Mouse (Mus musculus): ENCODE measurements around the gene Dscam. TPM values are rescaled to one million over a fixed set of nuclear protein-coding genes. Genes with fewer than 3 reads are reported as not detected.
A peak's percentile ranks its signal among the peaks of the same experiment; 100 is the strongest.

Dscam gene
- polyA plus RNA-seq, 1 experiment from 2014 or later = 11.1 TPM

DNA sequence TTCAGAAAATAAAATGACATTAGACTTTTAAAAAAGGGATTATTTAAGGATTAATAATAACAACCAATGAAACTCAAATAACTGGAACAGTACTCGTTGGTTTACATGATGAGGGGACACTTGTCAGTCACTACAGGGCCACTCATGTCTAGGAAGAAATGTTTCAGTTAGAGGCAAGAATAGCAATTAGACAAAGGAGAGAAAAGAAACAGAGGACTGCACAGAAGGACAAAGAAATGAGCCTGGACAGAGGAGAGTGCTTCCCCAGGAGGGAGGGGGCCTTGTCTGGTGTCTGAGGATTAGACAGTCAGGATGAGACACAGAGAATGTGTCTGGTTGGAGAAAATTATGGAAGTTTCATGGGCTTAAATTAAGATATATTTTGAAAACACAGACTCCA lies 324.0 kb downstream of the Dscam start:
- WGBS = 6% methylated on average over 1 of the region's 1 CpGs

DNA sequence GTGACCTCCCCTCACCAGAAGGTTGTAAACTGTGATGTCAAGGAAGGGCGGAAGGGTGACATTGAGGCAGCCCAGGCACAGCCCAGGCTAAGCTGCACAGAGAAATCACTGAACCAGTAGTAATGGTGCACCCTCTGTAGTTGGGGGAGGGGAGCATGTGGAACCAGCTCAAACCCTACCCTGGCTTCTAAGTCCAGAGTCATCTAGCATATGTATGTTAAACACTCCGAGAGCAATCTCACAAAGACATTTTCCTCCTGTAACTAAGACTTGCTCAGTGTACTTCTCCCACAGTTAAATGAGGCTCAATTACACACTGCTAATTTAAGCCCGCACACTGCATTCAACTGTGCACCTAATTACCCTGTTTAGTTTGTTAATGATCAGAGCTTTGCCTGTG lies 324.4 kb downstream of the Dscam start:
- 43% methylated on average over 3 of the region's 3 CpGs for WGBS
- peaks cover 43% of the 10 kb centered on the region for H3K4me1 ChIP-seq (replicated peaks)
- H3K4me2 ChIP-seq (replicated peaks) = no peak overlapping the region
- no peaks in the 10 kb centered on the region for H3K27me3 ChIP-seq
- H3K27ac ChIP-seq = peak overlapping the region; percentile 65
- peak; percentile 67 for ATAC-seq
- no peaks in the 10 kb centered on the region for H3K36me3 ChIP-seq
- no peak overlapping the region for H3K9ac ChIP-seq (replicated peaks)
- H3K9me3 ChIP-seq = no peaks in the 10 kb centered on the region
- H3K4me3 ChIP-seq (replicated peaks) = no peak overlapping the region

More for the DNA sequence above, 324.0 kb downstream of the Dscam start:
- ATAC-seq = 0 out of 2 replicates have a peak, but pooled peaks have one; percentile 20
- Histone ChIP-seq H3K27ac (peak overlapping the region; percentile 65), H3K4me3 (replicated peaks) (no peak overlapping the region), H3K9ac (replicated peaks) (no peak overlapping the region), H3K27me3 (no peaks in the 10 kb centered on the region), H3K36me3 (no peaks in the 10 kb centered on the region), H3K4me2 (replicated peaks) (no peak overlapping the region), H3K4me1 (replicated peaks) (peaks cover 43% of the 10 kb centered on the region), H3K9me3 (no peaks in the 10 kb centered on the region)

DNA sequence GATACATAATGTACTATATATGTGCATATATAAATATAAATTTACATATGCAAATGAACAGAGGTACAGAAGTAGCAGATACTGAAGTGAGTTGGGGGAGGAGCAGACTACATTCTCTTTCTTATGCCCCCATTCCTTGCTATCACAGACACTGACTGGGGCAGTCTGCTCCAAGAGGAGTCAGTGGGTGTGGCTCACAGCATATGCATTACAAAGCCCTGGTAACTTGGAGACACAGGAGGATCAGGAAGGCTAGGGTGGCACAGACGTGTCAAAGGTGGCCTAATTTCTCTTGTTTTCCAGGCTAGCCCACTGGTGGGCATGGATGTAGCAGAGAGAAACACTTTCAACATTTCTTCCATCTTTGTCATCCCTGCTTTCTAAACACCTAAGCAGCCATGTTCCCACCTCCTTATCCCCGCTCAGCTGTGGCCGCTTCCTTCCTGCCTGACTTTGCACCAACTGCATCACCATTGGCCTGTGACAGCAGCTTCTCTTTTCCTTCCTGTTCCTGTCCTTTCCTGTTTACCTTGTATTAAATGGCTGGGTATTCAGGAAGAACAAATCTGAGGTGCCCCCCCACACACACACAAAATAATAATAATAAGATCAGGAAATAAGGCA lies 325.0 kb downstream of the Dscam start:
- Histone ChIP-seq H3K9ac (replicated peaks) (no peak overlapping the region), H3K4me2 (replicated peaks) (no peak overlapping the region), H3K36me3 (no peaks in the 10 kb centered on the region), H3K4me1 (replicated peaks) (peaks cover 43% of the 10 kb centered on the region), H3K27ac (peak overlapping the region; percentile 65), H3K27me3 (no peaks in the 10 kb centered on the region), H3K4me3 (replicated peaks) (no peak overlapping the region), H3K9me3 (no peaks in the 10 kb centered on the region)
- ATAC-seq = no peak
- 67% methylated on average over 3 of the region's 3 CpGs for WGBS

DNA sequence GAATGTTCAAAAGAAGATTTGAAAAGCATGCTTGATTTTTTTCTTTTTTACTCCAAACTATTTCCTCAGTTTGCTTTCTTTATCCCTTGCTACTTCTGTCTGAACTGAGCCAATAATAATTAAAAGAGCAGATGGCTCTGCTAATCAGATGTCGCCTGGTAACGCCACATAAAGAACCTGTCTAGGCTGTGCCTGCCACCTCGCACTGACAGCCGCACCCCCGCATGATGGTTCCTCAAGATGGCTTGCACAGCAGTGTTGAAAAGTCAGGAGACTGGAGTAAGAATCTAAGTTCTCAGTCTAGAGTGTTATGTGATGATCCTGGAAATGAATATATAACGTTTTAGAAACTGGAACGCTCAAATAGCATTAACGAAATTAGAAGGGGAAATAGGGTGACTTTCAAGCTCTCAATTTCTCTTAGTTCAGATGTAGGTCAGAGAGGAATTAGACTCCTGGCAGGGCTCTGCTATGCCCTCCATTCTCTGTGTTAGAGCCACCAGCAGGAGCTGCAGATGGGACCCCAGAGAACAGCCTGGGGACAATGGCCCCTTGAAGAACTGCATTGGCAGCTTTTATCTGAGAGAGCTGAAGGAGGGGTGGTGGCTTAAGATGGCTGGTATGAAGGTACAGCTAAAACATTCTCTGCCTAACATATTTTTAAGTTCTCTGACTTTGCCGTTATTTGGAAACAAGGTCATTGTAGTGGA lies 326.7 kb downstream of the Dscam start:
- H3K27me3 ChIP-seq = no peaks in the 10 kb centered on the region
- WGBS = 51% methylated on average over 9 of the region's 9 CpGs
- H3K9me3 ChIP-seq = no peaks in the 10 kb centered on the region
- H3K27ac ChIP-seq = peak overlapping the region; percentile 65
- no peak overlapping the region for H3K4me2 ChIP-seq (replicated peaks)
- H3K9ac ChIP-seq (replicated peaks) = no peak overlapping the region
- peak; percentile 53; the same call in 1 of the 2 replicates for ATAC-seq
- peaks cover 45% of the 10 kb centered on the region for H3K4me1 ChIP-seq (replicated peaks)
- no peak overlapping the region for H3K4me3 ChIP-seq (replicated peaks)
- no peaks in the 10 kb centered on the region for H3K36me3 ChIP-seq

DNA sequence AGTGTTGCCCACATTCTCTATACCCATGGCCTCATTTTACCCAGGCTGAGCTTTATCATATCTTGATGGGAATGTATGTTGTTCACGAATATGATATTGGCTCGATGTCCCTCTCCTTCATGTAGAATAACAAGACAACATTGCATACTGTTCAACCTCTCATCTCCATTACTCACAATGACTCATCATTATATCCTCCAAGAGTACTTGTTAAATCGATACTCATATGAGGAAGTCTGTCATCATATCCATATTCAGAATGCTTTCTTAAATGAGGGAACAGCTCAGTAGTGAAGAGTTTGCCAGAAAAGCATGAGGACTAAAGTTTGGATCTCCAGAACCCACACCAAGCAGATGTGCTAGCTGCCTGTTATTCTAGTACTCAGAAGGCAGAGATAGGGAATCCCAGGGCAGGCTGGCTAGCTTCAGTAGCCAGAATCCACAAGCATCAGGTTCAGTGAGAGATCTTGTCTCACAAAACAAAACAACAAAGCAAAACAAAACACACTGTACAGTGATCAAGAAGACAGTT lies 327.7 kb downstream of the Dscam start:
- 94% methylated on average over 3 of the region's 3 CpGs for WGBS
- Histone ChIP-seq H3K9me3 (no peaks in the 10 kb centered on the region), H3K27me3 (no peaks in the 10 kb centered on the region), H3K27ac (peak overlapping the region; percentile 14; the same call in 1 of the 2 replicates), H3K4me1 (replicated peaks) (peaks cover 45% of the 10 kb centered on the region), H3K4me3 (replicated peaks) (no peak overlapping the region), H3K36me3 (no peaks in the 10 kb centered on the region), H3K4me2 (replicated peaks) (no peak overlapping the region), H3K9ac (replicated peaks) (no peak overlapping the region)
- no peak for ATAC-seq

DNA sequence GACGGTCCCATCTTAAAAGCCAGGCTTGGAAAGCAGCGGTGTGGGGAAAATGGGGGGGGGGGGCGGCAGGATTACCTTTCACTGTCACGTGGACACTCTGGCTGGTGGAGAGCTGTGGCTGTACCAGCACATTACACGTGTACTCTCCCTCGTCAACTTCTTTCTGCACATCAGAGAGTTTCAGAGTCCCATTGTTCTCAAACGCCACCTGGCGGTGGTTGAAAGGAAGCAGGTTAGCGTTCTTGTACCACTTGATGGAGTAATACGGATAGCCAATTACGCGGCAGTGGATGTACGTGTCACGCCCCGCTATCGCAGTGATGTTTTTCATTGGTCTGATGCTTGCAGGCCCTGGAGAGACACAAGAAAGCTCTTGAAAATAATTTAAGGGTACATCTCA lies 350.9 kb downstream of the Dscam start:
- Histone ChIP-seq H3K9ac (replicated peaks) (no peak overlapping the region), H3K36me3 (peaks cover 18% of the 10 kb centered on the region), H3K27me3 (no peaks in the 10 kb centered on the region), H3K9me3 (no peaks in the 10 kb centered on the region), H3K4me3 (replicated peaks) (no peak overlapping the region), H3K4me1 (replicated peaks) (no peaks in the 10 kb centered on the region), H3K27ac (no peak overlapping the region), H3K4me2 (replicated peaks) (no peak overlapping the region)
- 26% methylated on average over 16 of the region's 16 CpGs for WGBS
- ATAC-seq = peak; percentile 71

DNA sequence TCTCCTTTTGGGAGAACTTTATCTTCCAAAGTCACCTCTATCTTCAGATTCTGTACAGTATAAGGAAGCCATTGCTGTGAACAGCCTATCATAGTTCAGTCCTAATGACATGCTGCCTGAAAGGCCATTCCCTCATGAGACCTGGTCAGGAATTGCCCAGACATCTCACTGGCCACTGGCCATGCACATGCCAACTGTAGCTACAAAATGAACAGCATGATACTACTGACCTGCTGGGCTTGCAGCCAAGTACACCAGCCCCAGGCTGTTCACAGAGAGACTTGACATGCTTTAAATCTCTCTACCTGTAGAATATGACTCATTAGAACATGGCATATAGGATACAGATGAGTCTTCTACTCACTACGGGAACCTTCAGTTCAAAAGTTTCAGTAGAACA lies 364.3 kb downstream of the Dscam start:
- Histone ChIP-seq H3K9me3 (no peaks in the 10 kb centered on the region), H3K36me3 (no peaks in the 10 kb centered on the region), H3K9ac (replicated peaks) (no peak overlapping the region), H3K27ac (no peak overlapping the region), H3K4me3 (replicated peaks) (no peak overlapping the region), H3K4me2 (replicated peaks) (no peak overlapping the region), H3K4me1 (replicated peaks) (peaks cover 10% of the 10 kb centered on the region; the same call in 1 of the 2 replicates), H3K27me3 (no peaks in the 10 kb centered on the region)
- WGBS = 94% methylated on average over 1 of the region's 1 CpGs
- ATAC-seq = no peak

DNA sequence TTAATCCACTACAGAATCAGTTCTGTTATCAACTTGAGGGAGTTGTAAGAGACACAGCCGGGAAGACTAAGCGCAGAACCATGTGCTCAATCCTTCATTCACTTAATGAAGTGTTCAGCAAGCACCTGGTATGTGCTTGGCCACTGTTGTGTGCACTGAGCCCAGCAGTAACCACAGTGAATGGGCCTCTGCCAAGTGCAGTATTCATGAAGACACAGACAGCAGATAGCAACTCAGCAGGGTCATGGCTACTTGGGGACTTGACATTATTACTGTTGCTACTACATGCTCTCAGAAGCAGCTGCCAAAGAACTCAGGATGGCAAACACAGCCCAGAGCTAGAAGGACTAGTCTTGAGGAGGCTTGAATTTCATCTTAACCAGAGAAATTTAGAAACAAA lies 367.9 kb downstream of the Dscam start:
- 86% methylated on average over 2 of the region's 2 CpGs for WGBS
- no peak overlapping the region for H3K4me3 ChIP-seq (replicated peaks)
- H3K4me1 ChIP-seq (replicated peaks) = peaks cover 10% of the 10 kb centered on the region; the same call in 1 of the 2 replicates
- no peaks in the 10 kb centered on the region for H3K9me3 ChIP-seq
- no peaks in the 10 kb centered on the region for H3K27me3 ChIP-seq
- no peak overlapping the region for H3K4me2 ChIP-seq (replicated peaks)
- no peak overlapping the region for H3K9ac ChIP-seq (replicated peaks)
- no peak for ATAC-seq
- no peak overlapping the region; the same call in 1 of the 2 replicates for H3K27ac ChIP-seq
- H3K36me3 ChIP-seq = peaks cover 4% of the 10 kb centered on the region; the same call in 1 of the 2 replicates

DNA sequence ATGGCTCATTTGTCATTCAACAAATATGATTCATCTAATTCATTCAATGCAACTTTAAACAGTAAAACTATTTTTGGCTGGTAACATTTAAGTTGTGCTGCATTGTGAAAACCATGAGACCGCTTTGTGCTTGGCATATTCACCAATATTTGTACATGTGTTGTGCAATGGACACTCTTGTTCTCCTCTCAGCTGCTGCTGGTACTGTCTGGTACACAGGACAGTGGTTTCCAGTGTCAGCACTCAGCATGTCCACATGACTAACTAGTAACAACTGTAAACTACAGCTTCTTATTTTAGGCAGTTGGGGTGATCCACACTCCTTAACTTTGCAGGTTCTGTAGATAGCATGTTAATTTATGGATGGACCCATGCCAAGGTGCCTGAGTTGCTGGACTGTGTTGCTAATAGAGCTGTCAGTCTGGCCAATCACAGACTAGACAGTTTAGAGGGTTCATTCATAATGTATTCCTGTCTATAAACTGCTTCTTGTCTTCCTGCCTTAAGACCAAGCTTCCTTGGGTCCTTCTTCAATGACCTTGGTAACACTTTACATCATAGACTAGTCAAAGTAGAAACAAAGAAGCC lies 368.8 kb downstream of the Dscam start:
- Histone ChIP-seq H3K4me3 (replicated peaks) (no peak overlapping the region), H3K27me3 (no peaks in the 10 kb centered on the region), H3K9me3 (no peaks in the 10 kb centered on the region), H3K27ac (no peak overlapping the region), H3K4me2 (replicated peaks) (no peak overlapping the region), H3K36me3 (peaks cover 4% of the 10 kb centered on the region; the same call in 1 of the 2 replicates), H3K9ac (replicated peaks) (no peak overlapping the region), H3K4me1 (replicated peaks) (peaks cover 10% of the 10 kb centered on the region; the same call in 1 of the 2 replicates)
- ATAC-seq = no peak
- WGBS = 95% methylated on average over 1 of the region's 1 CpGs

DNA sequence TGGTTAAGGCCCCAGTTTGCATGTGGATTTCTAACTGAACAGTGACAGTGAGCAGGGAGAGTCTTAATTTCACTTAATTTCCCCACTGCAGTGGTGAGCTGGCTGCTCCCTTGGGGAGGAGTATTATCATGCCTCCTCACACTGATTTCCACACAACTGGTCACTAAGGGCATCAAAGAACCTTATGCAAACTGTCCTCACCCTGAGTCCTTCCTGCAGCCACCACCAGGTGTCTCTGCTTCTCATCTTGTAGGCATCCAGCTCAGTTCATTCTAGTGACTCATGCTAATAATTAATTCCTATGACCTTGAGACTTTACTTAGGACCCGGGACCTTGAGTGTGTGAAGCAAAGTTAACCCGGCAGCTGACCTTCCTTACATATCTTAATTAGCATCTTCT lies 375.1 kb downstream of the Dscam start:
- Histone ChIP-seq H3K9ac (replicated peaks) (no peak overlapping the region), H3K27ac (no peak overlapping the region), H3K4me1 (replicated peaks) (no peaks in the 10 kb centered on the region), H3K27me3 (no peaks in the 10 kb centered on the region), H3K4me2 (replicated peaks) (no peak overlapping the region), H3K4me3 (replicated peaks) (no peak overlapping the region), H3K9me3 (no peaks in the 10 kb centered on the region), H3K36me3 (peaks cover 5% of the 10 kb centered on the region)
- ATAC-seq = no peak
- 55% methylated on average over 2 of the region's 2 CpGs for WGBS

DNA sequence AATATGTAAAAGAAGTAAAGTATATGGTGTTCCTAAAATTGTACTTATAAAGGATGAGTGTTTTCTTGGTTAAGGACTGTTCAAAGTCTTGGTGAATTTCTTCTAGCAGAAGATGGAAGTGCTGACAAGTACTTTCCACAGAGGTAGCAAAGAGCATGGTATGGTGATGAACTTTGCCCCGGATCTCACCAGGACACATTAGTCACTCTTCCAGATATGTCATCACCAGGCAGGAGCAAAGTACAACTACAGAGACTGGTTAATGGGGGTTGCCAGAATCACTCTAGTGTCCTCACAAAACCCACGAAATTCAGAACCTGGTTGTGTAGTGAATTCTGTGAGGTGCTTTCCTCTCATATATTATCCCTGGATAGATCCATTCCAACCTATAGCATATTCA lies 379.2 kb downstream of the Dscam start:
- H3K9ac ChIP-seq (replicated peaks) = no peak overlapping the region
- peaks cover 7% of the 10 kb centered on the region for H3K36me3 ChIP-seq
- H3K4me3 ChIP-seq (replicated peaks) = no peak overlapping the region
- peaks cover 7% of the 10 kb centered on the region for H3K4me1 ChIP-seq (replicated peaks)
- H3K9me3 ChIP-seq = no peaks in the 10 kb centered on the region
- ATAC-seq = no peak
- WGBS = 81% methylated on average over 2 of the region's 2 CpGs
- no peak overlapping the region for H3K4me2 ChIP-seq (replicated peaks)
- no peaks in the 10 kb centered on the region for H3K27me3 ChIP-seq
- no peak overlapping the region for H3K27ac ChIP-seq

DNA sequence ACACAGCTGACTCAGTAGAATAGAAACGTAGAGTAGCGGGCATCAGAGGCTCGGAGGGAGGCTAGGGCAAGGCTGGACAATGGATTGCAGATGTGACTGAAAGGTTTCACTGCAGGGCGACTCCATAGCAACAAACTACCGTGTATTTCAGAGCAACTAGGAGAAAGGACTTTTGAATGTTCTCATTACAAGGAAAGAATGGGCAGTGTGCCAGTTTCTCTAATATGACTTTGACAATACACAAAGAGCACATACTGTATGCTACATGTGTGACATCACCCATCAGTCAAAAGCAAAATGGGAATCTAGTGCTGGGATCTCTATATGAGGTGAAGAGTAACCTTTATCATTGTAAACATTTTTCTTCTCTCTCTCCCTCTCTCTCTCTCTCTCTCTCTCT lies 382.3 kb downstream of the Dscam start:
- WGBS = 47% methylated on average over 5 of the region's 5 CpGs
- H3K9me3 ChIP-seq = no peaks in the 10 kb centered on the region
- H3K4me3 ChIP-seq (replicated peaks) = no peak overlapping the region
- H3K27me3 ChIP-seq = no peaks in the 10 kb centered on the region
- H3K36me3 ChIP-seq = peaks cover 7% of the 10 kb centered on the region
- ATAC-seq = 0 out of 2 replicates have a peak, but pooled peaks have one; percentile 17
- no peak overlapping the region for H3K27ac ChIP-seq
- H3K4me2 ChIP-seq (replicated peaks) = no peak overlapping the region
- H3K4me1 ChIP-seq (replicated peaks) = peaks cover 7% of the 10 kb centered on the region
- H3K9ac ChIP-seq (replicated peaks) = no peak overlapping the region
